Mouse (Mus musculus) kidney, embryonic 16.5 days (tissue): ENCODE results near the gene Grn. TPM values are rescaled to one million over a fixed set of nuclear protein-coding genes. Genes with fewer than 3 reads are reported as not detected.

Experiments used
- ATAC-seq: fragments of 200-750 bp; cut with Nextera tagmentation; 2 replicates; pipeline ENCODE4 v1.8.0; 2017; ENCODE audit warnings: moderate TSS enrichment; ENCODE audit not compliant: low FRiP score, low TSS enrichment
- H3K27ac ChIP-seq: fragments of 300-500 bp; sonication (generic); 2 replicates; pipeline ENCODE4 v1.5.1; 2014; ENCODE audit warnings: low read length
- H3K27me3 ChIP-seq: fragments of 300-500 bp; sonication (generic); 2 replicates; pipeline ENCODE4 v1.6.1; 2014; ENCODE audit warnings: low read length, control low read depth, mixed read lengths; ENCODE audit not compliant: insufficient read depth
- H3K36me3 ChIP-seq: fragments of 300-500 bp; sonication (generic); 2 replicates; pipeline ENCODE4 v1.6.1; 2014; ENCODE audit warnings: low read length, control low read depth, mixed read lengths; ENCODE audit not compliant: insufficient read depth
- H3K4me1 ChIP-seq: fragments of 300-500 bp; sonication (generic); 2 replicates; pipeline ENCODE4 v1.6.1; 2014; ENCODE audit warnings: low read length, control low read depth, mixed read lengths; ENCODE audit not compliant: insufficient read depth
- H3K4me2 ChIP-seq: fragments of 300-500 bp; sonication (generic); replicated peaks from 2 replicates; pipeline ENCODE4 v1.6.1; 2014; ENCODE audit warnings: low read depth, low read length
- H3K4me3 ChIP-seq: fragments of 300-500 bp; sonication (generic); 2 replicates; pipeline ENCODE4 v1.5.1; 2014; ENCODE audit warnings: mild to moderate bottlenecking, low read length
- H3K9ac ChIP-seq: fragments of 300-500 bp; sonication (generic); replicated peaks from 2 replicates; pipeline ENCODE4 v1.6.1; 2014; ENCODE audit warnings: low read length
- H3K9me3 ChIP-seq: fragments of 300-500 bp; sonication (generic); 2 replicates; pipeline ENCODE4 v1.6.1; 2016; ENCODE audit warnings: low read length, control low read depth
- WGBS: fragments of 180-500 bp; shearing (Covaris S2); extraction: QIAGEN DNeasy Blood & Tissue Kit; methylation state at CpG from one replicate; pipeline ENCODE4 v1.1.7; 2014; 5-methylcytosine and 5-hydroxymethylcytosine counted together
- polyA plus RNA-seq: library from polyadenylated mRNA; unstranded; fragments of >200 nt; fragmentation: Nextera tagmentation; extraction: Ambion mirVana; gene quantifications from 2 replicates; pipeline ENCODE4 v1.2.1, GENCODE M21; 2015

The Grn gene
- polyA plus RNA-seq, 1 experiment from 2014 or later: 208 TPM

- H3K4me1 ChIP-seq: peaks cover 31% of the 10 kb centered on the region
- no peak overlapping the region for H3K9ac ChIP-seq
- H3K4me2 ChIP-seq: no peak overlapping the region
- no peak overlapping the region for H3K4me3 ChIP-seq
- H3K9me3 ChIP-seq: no peaks in the 10 kb centered on the region
- no peak overlapping the region for H3K27ac ChIP-seq
- no peaks in the 10 kb centered on the region for H3K27me3 ChIP-seq
- ATAC-seq: no peak
- H3K36me3 ChIP-seq: peaks cover 26% of the 10 kb centered on the region
- 88% methylated on average over 6 of the region's 6 CpGs for WGBS
Observed at GRCm38 (mm10) chr11:102432896-102433295, 2.8 kb downstream of the Grn start.

- H3K27me3 ChIP-seq: no peaks in the 10 kb centered on the region
- H3K4me1 ChIP-seq: peaks cover 40% of the 10 kb centered on the region
- 87% methylated on average over 7 of the region's 7 CpGs for WGBS
- no peak overlapping the region for H3K27ac ChIP-seq
- H3K9ac ChIP-seq: no peak overlapping the region
- no peak overlapping the region for H3K4me3 ChIP-seq
- peaks cover 27% of the 10 kb centered on the region for H3K36me3 ChIP-seq
- ATAC-seq: no peak
- H3K9me3 ChIP-seq: no peaks in the 10 kb centered on the region
- no peak overlapping the region for H3K4me2 ChIP-seq
Observed at GRCm38 (mm10) chr11:102433866-102434265, 3.8 kb downstream of the Grn start.

GRCm38 (mm10) chr11:102434406-102434805 lies 4.3 kb downstream of the Grn start:
- H3K4me1 ChIP-seq: peaks cover 40% of the 10 kb centered on the region
- no peak overlapping the region for H3K27ac ChIP-seq
- H3K9me3 ChIP-seq: no peaks in the 10 kb centered on the region
- peaks cover 32% of the 10 kb centered on the region for H3K36me3 ChIP-seq
- H3K4me3 ChIP-seq: no peak overlapping the region
- no peak for ATAC-seq
- no peak overlapping the region for H3K4me2 ChIP-seq
- no peak overlapping the region for H3K9ac ChIP-seq
- 11% methylated on average over 7 of the region's 7 CpGs for WGBS
- H3K27me3 ChIP-seq: no peaks in the 10 kb centered on the region

- Histone ChIP-seq H3K27me3 (no peaks in the 10 kb centered on the region), H3K4me2 (no peak overlapping the region), H3K4me3 (no peak overlapping the region), H3K9me3 (no peaks in the 10 kb centered on the region), H3K9ac (no peak overlapping the region), H3K36me3 (peaks cover 39% of the 10 kb centered on the region), H3K4me1 (peaks cover 34% of the 10 kb centered on the region), H3K27ac (no peak overlapping the region)
- no peak for ATAC-seq
- WGBS: 92% methylated on average over 11 of the region's 11 CpGs
Observed at GRCm38 (mm10) chr11:102434816-102435705, 4.9 kb downstream of the Grn start.

- Histone ChIP-seq H3K9me3 (no peaks in the 10 kb centered on the region), H3K27me3 (no peaks in the 10 kb centered on the region), H3K4me3 (no peak overlapping the region), H3K27ac (no peak overlapping the region), H3K4me2 (no peak overlapping the region), H3K4me1 (peaks cover 34% of the 10 kb centered on the region), H3K9ac (no peak overlapping the region), H3K36me3 (peaks cover 44% of the 10 kb centered on the region)
- no peak for ATAC-seq
- 88% methylated on average over 18 of the region's 18 CpGs for WGBS
Observed at GRCm38 (mm10) chr11:102435754-102436470, 5.8 kb downstream of the Grn start.

GRCm38 (mm10) chr11:102436471-102436790 lies 6.3 kb downstream of the Grn start:
- WGBS: 81% methylated on average over 10 of the region's 10 CpGs
- Histone ChIP-seq H3K36me3 (peaks cover 48% of the 10 kb centered on the region), H3K27ac (no peak overlapping the region)

GRCm38 (mm10) chr11:102437120-102438061 lies 7.3 kb downstream of the Grn start:
- Histone ChIP-seq H3K9me3 (no peaks in the 10 kb centered on the region), H3K4me1 (peaks cover 23% of the 10 kb centered on the region), H3K27ac (peak overlapping the region; percentile 53; the same call in 1 of the 2 replicates), H3K9ac (peak overlapping the region; percentile 70), H3K27me3 (no peaks in the 10 kb centered on the region), H3K4me3 (peak overlapping the region; percentile 52), H3K36me3 (peaks cover 55% of the 10 kb centered on the region), H3K4me2 (peak overlapping the region; percentile 96)
- ATAC-seq: peak; percentile 61
- 9% methylated on average over 81 of the region's 87 CpGs for WGBS

More at GRCm38 (mm10) chr11:102436471-102436790, 6.3 kb downstream of the Grn start:
- ATAC-seq: no peak
- H3K9ac ChIP-seq: no peak overlapping the region
- H3K4me1 ChIP-seq: peaks cover 30% of the 10 kb centered on the region
- no peak overlapping the region for H3K4me2 ChIP-seq
- H3K4me3 ChIP-seq: no peak overlapping the region
- no peaks in the 10 kb centered on the region for H3K9me3 ChIP-seq
- no peaks in the 10 kb centered on the region for H3K27me3 ChIP-seq

- Histone ChIP-seq H3K27ac (no peak overlapping the region; the same call in 1 of the 2 replicates), H3K4me1 (peaks cover 20% of the 10 kb centered on the region), H3K9ac (peak overlapping the region; percentile 70), H3K4me3 (peak overlapping the region; percentile 52), H3K9me3 (no peaks in the 10 kb centered on the region), H3K36me3 (peaks cover 57% of the 10 kb centered on the region), H3K27me3 (no peaks in the 10 kb centered on the region), H3K4me2 (peak overlapping the region; percentile 96)
- WGBS: 15% methylated on average over 75 of the region's 77 CpGs
- ATAC-seq: peak; percentile 28
Observed at GRCm38 (mm10) chr11:102438212-102439092, 8.3 kb downstream of the Grn start.
